Mouse (Mus musculus): Measurements from ENCODE around the gene Vash1.

DNA sequence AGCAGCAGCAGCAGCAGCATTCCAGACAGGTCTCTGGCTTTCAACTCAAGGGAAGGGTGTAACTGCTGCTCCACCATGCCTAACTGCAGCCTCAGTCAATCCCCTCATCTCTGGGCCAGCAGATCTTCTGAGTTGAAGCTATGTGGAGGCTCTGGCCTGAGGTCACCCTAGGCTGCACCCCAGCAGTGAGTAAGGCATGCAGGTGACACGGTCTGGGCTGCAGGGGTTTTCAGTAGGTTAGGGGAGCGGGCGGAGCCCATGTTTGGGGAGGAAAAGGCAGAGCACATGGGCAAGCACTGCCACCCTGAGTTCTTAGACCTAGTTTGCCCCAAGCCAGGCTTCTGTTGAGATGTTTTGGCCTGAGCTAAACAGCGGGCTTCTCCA, 22.4 kb downstream of the Vash1 start:
- no peak for TF ChIP-seq CTCF (IDR thresholded peaks at IDR 0.05)
- TF ChIP-seq POLR2A (IDR thresholded peaks at IDR 0.05; ENCODE audit: insufficient read depth, low read depth, low read length) = no peak
- no peak for TF ChIP-seq EP300 (IDR thresholded peaks at IDR 0.05; ENCODE audit: insufficient read depth, low read depth, low read length)
